Mouse (Mus musculus) forebrain, embryonic 11.5 days (tissue): ENCODE measurements at regions not wholly inside any gene's neighbourhood (a gene's known extent, or its start where the extent isn't known, plus 50 kb on each side); places are given as distances from the start of the nearest gene placed in this dataset.
A peak's percentile ranks its signal among the peaks of the same experiment; 100 is the strongest.

ENCODE experiments used
- ATAC-seq: fragments of 200-750 bp; cut with Nextera tagmentation; replicated peaks from 2 replicates; pipeline ENCODE4 v1.8.0; 2017; ENCODE audit warnings: moderate TSS enrichment; ENCODE audit not compliant: low FRiP score
- DNase-seq: peaks from one replicate; pipeline ENCODE4 v3.0.0-alpha.2; 2017; ENCODE audit warnings: low spot score
- H3K27ac ChIP-seq: fragments of 300-500 bp; sonication (generic); 2 replicates; pipeline ENCODE4 v1.5.1; 2014; ENCODE audit warnings: low read depth, low read length
- H3K27me3 ChIP-seq: fragments of 300-500 bp; sonication (generic); 2 replicates; pipeline ENCODE4 v1.6.1; 2014; ENCODE audit warnings: mild to moderate bottlenecking, low read length, mixed read lengths; ENCODE audit not compliant: control insufficient read depth, insufficient read depth
- H3K36me3 ChIP-seq: fragments of 300-500 bp; sonication (generic); 2 replicates; pipeline ENCODE4 v1.6.1; 2014; ENCODE audit warnings: mild to moderate bottlenecking, low read length, moderate library complexity, mixed read lengths; ENCODE audit not compliant: control insufficient read depth, insufficient read depth
- H3K4me1 ChIP-seq: fragments of 300-500 bp; sonication (generic); replicated peaks from 2 replicates; pipeline ENCODE4 v1.6.1; 2014; ENCODE audit warnings: low read length, mixed read lengths; ENCODE audit not compliant: control insufficient read depth, insufficient read depth
- H3K4me2 ChIP-seq: fragments of 300-500 bp; sonication (generic); 2 replicates; pipeline ENCODE4 v1.6.1; 2014; ENCODE audit warnings: low read depth, mild to moderate bottlenecking, low read length, moderate library complexity, mixed read lengths; ENCODE audit not compliant: severe bottlenecking
- H3K4me3 ChIP-seq: fragments of 300-500 bp; sonication (generic); 2 replicates; pipeline ENCODE4 v1.5.1; 2014; ENCODE audit warnings: low read depth, low read length
- H3K9ac ChIP-seq: fragments of 300-500 bp; sonication (generic); 2 replicates; pipeline ENCODE4 v1.6.1; 2014; ENCODE audit warnings: low read length
- H3K9me3 ChIP-seq: fragments of 300-500 bp; sonication (generic); 2 replicates; pipeline ENCODE4 v1.6.1; 2016; ENCODE audit warnings: low read length, mixed read lengths; ENCODE audit not compliant: control insufficient read depth
- WGBS: fragments of 180-500 bp; shearing (Covaris S2); extraction: QIAGEN DNeasy Blood & Tissue Kit; methylation state at CpG from one replicate; pipeline ENCODE4 v1.1.7; 2014; 5-methylcytosine and 5-hydroxymethylcytosine counted together

DNA sequence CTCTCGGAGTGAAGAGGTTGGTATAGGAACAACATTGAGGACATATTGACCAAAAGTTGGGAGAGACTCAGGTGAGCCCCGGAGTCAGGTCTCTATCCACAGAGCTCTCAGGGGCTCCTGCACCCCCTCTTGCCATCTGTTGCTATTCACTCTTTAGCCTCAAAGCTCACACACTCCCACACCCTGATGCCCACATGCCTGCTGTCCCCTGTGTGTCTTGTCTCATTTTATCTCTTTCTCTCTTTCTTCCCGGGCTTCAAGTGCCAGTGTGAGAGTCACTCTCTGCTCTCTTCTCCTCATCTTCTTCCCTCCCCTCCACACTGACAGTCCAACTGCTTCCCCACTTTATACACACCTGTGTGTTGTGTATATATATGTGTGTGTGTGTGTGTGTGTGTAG is 141.0 kb upstream of the Mdm1 start:
- ATAC-seq (no peak), DNase-seq (no peak)
- no peak overlapping the region for H3K4me2 ChIP-seq
- H3K4me3 ChIP-seq, result no peak overlapping the region
- H3K4me1 ChIP-seq, result no peaks in the 10 kb centered on the region
- no peaks in the 10 kb centered on the region for H3K9me3 ChIP-seq
- no peaks in the 10 kb centered on the region for H3K27me3 ChIP-seq
- no peaks in the 10 kb centered on the region for H3K36me3 ChIP-seq
- no peak overlapping the region for H3K9ac ChIP-seq
- H3K27ac ChIP-seq, result no peak overlapping the region
- 85% methylated on average over 3 of the region's 3 CpGs for WGBS

DNA sequence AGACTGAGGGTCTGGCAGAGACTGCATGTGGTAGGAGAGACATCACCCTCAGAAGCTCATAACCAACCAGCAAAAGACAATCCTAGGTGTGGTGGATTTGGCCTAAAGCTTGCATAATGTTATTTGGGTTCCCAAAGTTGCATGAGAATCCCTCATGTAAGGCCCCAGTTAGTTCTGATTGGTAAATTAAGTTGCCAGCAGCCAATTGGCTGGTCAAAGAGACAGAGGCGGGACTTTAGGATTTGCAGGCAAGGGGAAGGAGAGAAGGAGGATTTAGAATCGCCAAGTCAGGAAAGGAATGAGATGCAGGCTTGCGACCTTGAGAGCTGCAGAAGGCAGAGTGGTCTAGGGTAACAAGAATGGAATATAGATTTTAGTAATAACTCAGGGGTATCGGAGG is 140.1 kb upstream of the Mdm1 start:
- no peak for DNase-seq
- H3K9me3 ChIP-seq, result no peaks in the 10 kb centered on the region
- WGBS, result 43% methylated on average over 4 of the region's 4 CpGs
- no peaks in the 10 kb centered on the region for H3K27me3 ChIP-seq
- H3K36me3 ChIP-seq, result no peaks in the 10 kb centered on the region
- H3K4me1 ChIP-seq, result no peaks in the 10 kb centered on the region
- no peak overlapping the region for H3K9ac ChIP-seq
- no peak overlapping the region for H3K4me3 ChIP-seq
- no peak overlapping the region for H3K4me2 ChIP-seq
- no peak for ATAC-seq
- H3K27ac ChIP-seq, result no peak overlapping the region

DNA sequence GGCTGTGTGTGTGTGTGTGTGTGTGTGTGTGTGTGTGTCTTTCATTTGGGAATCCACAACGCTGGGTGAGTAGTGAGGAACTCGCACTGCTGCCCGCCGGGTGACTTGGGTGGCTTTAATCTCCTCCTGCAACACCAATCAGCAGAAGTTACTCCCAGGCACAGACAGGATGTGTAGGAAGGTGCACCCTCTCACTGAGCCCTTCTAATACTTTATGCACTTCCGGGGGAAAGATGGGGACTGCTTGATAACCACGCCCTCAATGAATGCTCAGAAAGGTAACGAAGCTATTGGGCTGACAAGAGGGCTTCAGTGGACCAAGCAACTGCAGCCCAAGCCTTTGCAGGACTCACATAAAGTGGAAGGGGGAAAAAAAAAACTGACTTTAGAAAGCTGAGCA is 139.6 kb upstream of the Mdm1 start:
- DNase-seq (no peak), ATAC-seq (no peak)
- no peaks in the 10 kb centered on the region for H3K4me1 ChIP-seq
- H3K9me3 ChIP-seq, result no peaks in the 10 kb centered on the region
- WGBS, result 66% methylated on average over 7 of the region's 7 CpGs
- no peak overlapping the region for H3K27ac ChIP-seq
- H3K27me3 ChIP-seq, result no peaks in the 10 kb centered on the region
- no peak overlapping the region for H3K9ac ChIP-seq
- H3K4me2 ChIP-seq, result no peak overlapping the region
- no peak overlapping the region for H3K4me3 ChIP-seq
- no peaks in the 10 kb centered on the region for H3K36me3 ChIP-seq

DNA sequence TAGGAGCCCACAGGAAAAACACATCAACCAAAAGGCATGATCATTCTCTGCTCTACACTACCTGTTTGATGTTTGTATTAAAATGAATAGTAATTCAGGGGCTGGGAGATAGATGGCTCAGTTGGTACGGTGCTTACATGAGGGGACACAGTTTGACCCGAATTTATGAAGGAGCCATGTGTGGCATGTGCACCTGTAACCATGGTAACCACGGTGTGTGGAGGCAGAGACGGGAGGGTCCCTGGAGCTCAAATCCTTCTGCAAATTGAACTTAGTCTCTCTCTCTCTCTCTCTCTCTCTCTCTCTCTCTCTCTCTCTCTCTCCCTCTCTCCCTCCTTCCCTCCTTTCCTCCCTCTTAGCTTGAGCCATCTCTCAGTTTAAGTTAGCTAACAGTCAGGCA is 139.1 kb upstream of the Mdm1 start:
- 88% methylated on average over 4 of the region's 4 CpGs for WGBS
- H3K27ac ChIP-seq, result no peak overlapping the region
- DNase-seq, result no peak
- H3K27me3 ChIP-seq, result no peaks in the 10 kb centered on the region
- H3K36me3 ChIP-seq, result no peaks in the 10 kb centered on the region
- H3K4me2 ChIP-seq, result no peak overlapping the region
- H3K9ac ChIP-seq, result no peak overlapping the region
- no peak overlapping the region for H3K4me3 ChIP-seq
- H3K4me1 ChIP-seq, result no peaks in the 10 kb centered on the region
- no peaks in the 10 kb centered on the region for H3K9me3 ChIP-seq
- no peak for ATAC-seq

DNA sequence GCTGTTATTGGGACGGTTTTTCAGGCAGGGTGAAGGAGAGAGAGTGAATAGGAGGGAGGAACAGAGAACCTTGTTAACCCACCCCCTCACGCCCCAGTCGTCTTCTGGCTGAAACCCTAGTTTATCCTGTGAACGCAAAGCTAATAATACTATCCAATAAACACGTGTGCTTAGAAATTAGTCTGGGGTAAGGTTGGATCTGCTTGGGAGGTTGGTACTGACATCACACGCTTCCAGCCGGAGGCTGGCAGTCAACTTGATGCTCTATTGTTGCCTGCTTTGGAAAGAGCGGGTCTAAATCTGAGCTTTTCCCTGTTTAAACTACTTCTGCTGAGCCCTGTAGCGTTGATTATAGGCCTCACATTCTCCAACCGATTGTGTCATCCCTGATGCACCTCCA is 138.4 kb upstream of the Mdm1 start:
- Histone ChIP-seq H3K4me2 (no peak overlapping the region), H3K27ac (no peak overlapping the region), H3K9me3 (no peaks in the 10 kb centered on the region), H3K4me3 (no peak overlapping the region), H3K4me1 (no peaks in the 10 kb centered on the region), H3K36me3 (no peaks in the 10 kb centered on the region), H3K27me3 (no peaks in the 10 kb centered on the region), H3K9ac (no peak overlapping the region)
- DNase-seq (no peak), ATAC-seq (no peak)
- 90% methylated on average over 10 of the region's 10 CpGs for WGBS

DNA sequence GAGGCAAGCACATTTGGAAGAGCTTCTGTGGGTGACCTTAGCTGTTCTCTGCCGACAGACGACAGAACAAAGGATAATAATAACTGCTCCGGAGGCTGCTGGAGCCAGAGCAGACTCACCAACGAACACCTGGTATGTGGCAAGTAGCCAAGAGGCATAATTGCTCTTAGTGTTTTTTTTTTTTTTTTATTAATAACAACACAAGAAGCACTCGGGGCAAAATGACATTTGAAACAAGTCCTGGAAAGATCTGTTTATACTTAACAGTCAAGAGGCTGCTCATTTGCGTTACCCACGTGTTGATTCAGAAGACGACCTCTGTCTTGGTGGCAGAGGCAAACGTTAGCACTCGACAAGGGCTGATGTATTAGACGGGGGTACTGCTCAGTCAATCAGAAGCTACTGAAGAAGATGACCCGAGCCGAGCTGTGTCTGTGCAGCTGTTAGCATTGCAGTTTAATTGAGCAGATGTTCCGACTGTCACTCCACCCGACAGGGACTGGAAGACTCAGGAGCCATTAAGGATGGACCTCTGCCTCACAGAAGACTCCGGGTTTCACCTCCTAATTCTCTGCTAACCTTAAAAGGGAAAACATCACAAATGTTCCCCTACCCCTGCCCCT is 137.8 kb upstream of the Mdm1 start:
- Histone ChIP-seq H3K9me3 (no peaks in the 10 kb centered on the region), H3K4me1 (no peaks in the 10 kb centered on the region), H3K4me2 (no peak overlapping the region), H3K36me3 (no peaks in the 10 kb centered on the region), H3K9ac (no peak overlapping the region), H3K27me3 (no peaks in the 10 kb centered on the region), H3K27ac (no peak overlapping the region), H3K4me3 (no peak overlapping the region)
- DNase-seq (no peak), ATAC-seq (no peak)
- WGBS, result 61% methylated on average over 16 of the region's 16 CpGs

DNA sequence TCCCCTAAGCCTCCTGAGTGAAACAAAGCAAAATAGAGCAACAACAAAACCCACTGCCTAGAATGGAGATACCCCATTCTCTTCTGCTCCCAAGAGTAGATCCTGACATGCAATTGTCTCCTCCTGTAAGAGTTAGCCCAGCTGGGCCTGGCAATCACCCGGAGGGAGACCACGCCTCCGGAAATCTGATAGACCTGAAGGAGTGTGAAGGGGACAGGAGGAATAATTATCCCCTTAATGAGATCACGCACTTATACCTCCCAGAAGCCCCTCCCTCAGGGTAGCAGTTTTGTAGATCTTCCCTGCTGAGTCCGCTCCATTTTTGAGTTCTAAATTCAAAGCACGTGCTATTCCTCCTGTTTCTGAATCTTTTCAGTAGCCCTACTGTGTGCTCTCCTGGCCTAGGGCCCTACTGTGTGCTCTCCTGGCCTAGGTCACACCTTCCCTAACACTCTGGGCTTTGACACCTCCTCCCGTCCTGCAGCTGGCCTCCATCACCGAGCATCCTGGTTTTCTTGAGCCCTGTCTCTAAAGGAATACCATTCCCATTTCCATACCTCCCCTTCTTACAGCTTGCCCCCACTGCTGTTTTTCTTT is 137.2 kb upstream of the Mdm1 start:
- no peaks in the 10 kb centered on the region for H3K4me1 ChIP-seq
- WGBS, result 73% methylated on average over 8 of the region's 8 CpGs
- H3K9ac ChIP-seq, result no peak overlapping the region
- H3K4me2 ChIP-seq, result no peak overlapping the region
- H3K4me3 ChIP-seq, result no peak overlapping the region
- DNase-seq, result peak; percentile 31
- H3K36me3 ChIP-seq, result no peaks in the 10 kb centered on the region
- no peaks in the 10 kb centered on the region for H3K9me3 ChIP-seq
- no peak overlapping the region for H3K27ac ChIP-seq
- ATAC-seq, result no peak
- H3K27me3 ChIP-seq, result no peaks in the 10 kb centered on the region

DNA sequence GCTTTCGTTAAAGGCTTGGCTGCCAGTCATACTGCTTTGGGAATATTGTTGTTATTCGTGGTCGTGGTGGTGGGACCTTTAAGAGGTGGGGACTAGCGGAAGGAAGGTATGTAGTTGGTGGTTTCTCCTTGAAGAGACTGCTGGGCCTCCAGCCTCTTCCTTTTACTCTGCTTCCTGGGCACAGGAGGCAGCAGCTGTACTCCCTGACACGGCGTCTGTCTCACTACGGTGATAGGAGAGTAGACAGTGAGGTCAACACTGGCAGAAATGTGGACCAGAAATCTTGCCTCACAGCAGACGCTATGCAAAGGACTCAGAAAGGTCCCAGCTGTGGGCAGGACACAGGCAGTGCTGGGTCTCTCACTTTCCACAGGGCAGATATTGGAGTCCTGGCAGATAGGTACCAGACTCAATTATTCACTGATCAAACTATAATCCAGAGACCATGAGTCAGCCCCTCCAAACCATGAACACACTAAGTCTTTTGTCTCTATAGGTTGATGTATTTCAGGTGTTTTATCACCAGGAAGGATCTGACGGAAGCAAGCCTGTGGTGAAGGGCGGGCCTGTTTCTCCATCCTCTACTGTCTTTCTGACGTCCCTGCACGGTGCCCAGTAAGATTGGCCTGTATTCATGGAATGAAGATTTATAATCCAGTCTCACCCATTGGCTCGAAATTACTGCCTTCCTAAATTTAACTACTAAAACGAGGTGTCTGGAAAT is 134.6 kb upstream of the Mdm1 start:
- ATAC-seq (no peak), DNase-seq (no peak)
- Histone ChIP-seq H3K4me2 (no peak overlapping the region), H3K36me3 (no peaks in the 10 kb centered on the region), H3K4me1 (no peaks in the 10 kb centered on the region), H3K27ac (no peak overlapping the region), H3K4me3 (no peak overlapping the region), H3K9me3 (no peaks in the 10 kb centered on the region), H3K27me3 (no peaks in the 10 kb centered on the region), H3K9ac (no peak overlapping the region)
- whole genome bisulfite sequencing, result 89% methylated on average over 14 of the region's 14 CpGs

DNA sequence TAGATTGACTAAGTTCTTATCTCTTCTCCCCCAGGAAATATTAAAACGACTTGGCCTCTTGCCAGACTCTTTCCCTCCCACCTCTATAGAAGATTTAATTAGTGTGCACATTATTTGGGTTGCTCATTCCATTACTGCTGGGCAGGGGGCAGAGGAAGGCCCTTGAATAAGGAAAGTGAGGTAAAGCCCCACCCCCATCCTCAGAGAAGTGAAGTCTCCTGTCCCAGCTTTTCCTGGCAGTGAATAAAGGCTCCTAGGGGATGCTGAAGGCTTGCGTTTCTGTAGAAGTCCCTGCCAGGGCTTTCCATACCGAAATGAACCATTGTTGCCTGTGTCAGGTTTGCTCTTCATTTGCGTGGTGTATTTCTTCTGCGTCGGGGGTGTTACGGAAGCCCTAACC is 133.8 kb upstream of the Mdm1 start:
- no peak overlapping the region for H3K27ac ChIP-seq
- no peak overlapping the region for H3K4me2 ChIP-seq
- H3K9me3 ChIP-seq, result no peaks in the 10 kb centered on the region
- H3K9ac ChIP-seq, result no peak overlapping the region
- no peaks in the 10 kb centered on the region for H3K36me3 ChIP-seq
- no peaks in the 10 kb centered on the region for H3K27me3 ChIP-seq
- DNase-seq (no peak), ATAC-seq (no peak)
- H3K4me1 ChIP-seq, result no peaks in the 10 kb centered on the region
- WGBS, result 71% methylated on average over 7 of the region's 7 CpGs
- H3K4me3 ChIP-seq, result no peak overlapping the region
